Mouse (Mus musculus): ENCODE results near the gene Midn. TPM values are rescaled to one million over a fixed set of nuclear protein-coding genes. Genes with fewer than 3 reads are reported as not detected.

The Midn gene
- polyA plus RNA-seq, 1 experiment from 2014 or later, result 37.9 TPM

GRCm38 (mm10) chr10:80170601-80171021, 22.5 kb downstream of the Midn start:
- Histone ChIP-seq H3K27ac (no peak overlapping the region; the same call in 1 of the 2 replicates), H3K4me3 (no peak overlapping the region), H3K27me3 (no peaks in the 10 kb centered on the region), H3K36me3 (ENCODE audit: poor library complexity, severe bottlenecking) (peaks cover 33% of the 10 kb centered on the region), H3K4me2 (no peak overlapping the region), H3K9ac (peak overlapping the region; percentile 14), H3K4me1 (peaks cover 59% of the 10 kb centered on the region), H3K9me3 (replicated peaks) (no peaks in the 10 kb centered on the region)
- ATAC-seq, result no peak
- 96% methylated on average over 19 of the region's 19 CpGs for WGBS

DNA sequence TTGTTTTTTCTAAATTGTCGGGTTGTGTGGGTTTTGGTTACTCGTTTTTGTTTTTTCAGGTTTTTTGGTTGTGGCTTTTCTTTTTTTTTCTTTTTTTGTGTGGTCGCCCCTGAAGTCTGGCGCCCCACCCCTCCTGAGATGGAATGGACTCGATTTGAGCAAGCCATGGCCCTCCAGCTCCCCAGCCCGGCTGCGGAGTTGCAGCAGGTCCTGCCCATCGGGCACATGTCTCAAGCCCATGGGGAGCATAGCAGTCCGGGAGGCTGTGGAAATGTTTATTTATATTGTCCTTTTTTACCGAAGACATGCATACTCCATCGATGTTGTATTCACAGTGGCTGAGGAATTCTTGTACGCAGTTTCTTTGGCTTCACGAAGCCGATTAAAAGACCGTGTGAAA, 23.2 kb downstream of the Midn start:
- H3K27me3 ChIP-seq, result no peaks in the 10 kb centered on the region
- peaks cover 33% of the 10 kb centered on the region for H3K36me3 ChIP-seq (ENCODE audit: poor library complexity, severe bottlenecking)
- peak overlapping the region; percentile 69; the same call in 1 of the 2 replicates for H3K4me2 ChIP-seq
- H3K9me3 ChIP-seq (replicated peaks), result no peaks in the 10 kb centered on the region
- ATAC-seq, result no peak
- H3K9ac ChIP-seq, result no peak overlapping the region
- H3K4me1 ChIP-seq, result peaks cover 61% of the 10 kb centered on the region
- no peak overlapping the region for H3K4me3 ChIP-seq
- 92% methylated on average over 15 of the region's 15 CpGs for WGBS
- H3K27ac ChIP-seq, result peak overlapping the region; percentile 88; the same call in 1 of the 2 replicates

- Histone ChIP-seq H3K4me3 (peak overlapping the region; percentile 55), H3K36me3 (ENCODE audit: poor library complexity, severe bottlenecking) (peaks cover 33% of the 10 kb centered on the region), H3K4me2 (peak overlapping the region; percentile 69), H3K27ac (peak overlapping the region; percentile 88), H3K9ac (peak overlapping the region; percentile 64), H3K9me3 (replicated peaks) (no peaks in the 10 kb centered on the region), H3K4me1 (peaks cover 58% of the 10 kb centered on the region), H3K27me3 (no peaks in the 10 kb centered on the region)
- 89% methylated on average over 45 of the region's 45 CpGs for WGBS
- ATAC-seq, result no peak
Measured at GRCm38 (mm10) chr10:80171760-80172526, 23.9 kb downstream of the Midn start.

GRCm38 (mm10) chr10:80172527-80173292, 24.6 kb downstream of the Midn start, which contains the start of gene 1600002K03Rik:
Gene 1600002K03Rik (plus strand): TSS chr10:80172944.
- Histone ChIP-seq H3K4me3 (peak within 1 kb of the TSS; percentile 55), H3K4me2 (peak within 1 kb of the TSS; percentile 69), H3K4me1 (peaks cover 55% of the 10 kb centered on the region), H3K9me3 (replicated peaks) (no peaks in the 10 kb centered on the region), H3K27ac (peak within 1 kb of the TSS; percentile 88), H3K27me3 (no peaks in the 10 kb centered on the region), H3K9ac (peak within 1 kb of the TSS; percentile 64), H3K36me3 (ENCODE audit: poor library complexity, severe bottlenecking) (peaks cover 33% of the 10 kb centered on the region)
- WGBS, result 8% methylated on average over 35 of the region's 35 CpGs
- peak; percentile 81 for ATAC-seq

DNA sequence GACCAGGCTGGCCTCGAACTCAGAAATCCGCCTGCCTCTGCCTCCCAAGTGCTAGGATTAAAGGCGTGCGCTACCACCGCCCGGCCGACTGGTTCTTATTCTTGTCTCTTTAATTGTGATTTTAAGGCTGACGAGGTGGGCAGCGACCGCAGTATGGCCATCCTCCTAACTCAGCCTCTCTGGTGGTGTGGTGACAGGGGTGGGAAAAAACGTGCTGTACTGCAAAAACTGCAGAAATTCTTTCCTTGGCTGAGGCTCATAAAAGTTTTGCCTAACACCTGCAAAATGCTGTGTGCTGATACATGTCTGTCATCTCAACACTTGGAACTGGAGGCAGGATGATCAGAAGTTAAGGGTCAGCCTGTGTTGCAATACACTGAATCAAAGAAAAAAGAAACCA, 25.3 kb downstream of the Midn start:
- Histone ChIP-seq H3K9ac (peak overlapping the region; percentile 64), H3K4me2 (peak overlapping the region; percentile 69), H3K9me3 (replicated peaks) (no peaks in the 10 kb centered on the region), H3K4me3 (peak overlapping the region; percentile 55), H3K4me1 (peaks cover 55% of the 10 kb centered on the region), H3K36me3 (ENCODE audit: poor library complexity, severe bottlenecking) (peaks cover 33% of the 10 kb centered on the region), H3K27me3 (no peaks in the 10 kb centered on the region), H3K27ac (peak overlapping the region; percentile 88)
- WGBS, result 9% methylated on average over 11 of the region's 11 CpGs
- no peak for ATAC-seq

DNA sequence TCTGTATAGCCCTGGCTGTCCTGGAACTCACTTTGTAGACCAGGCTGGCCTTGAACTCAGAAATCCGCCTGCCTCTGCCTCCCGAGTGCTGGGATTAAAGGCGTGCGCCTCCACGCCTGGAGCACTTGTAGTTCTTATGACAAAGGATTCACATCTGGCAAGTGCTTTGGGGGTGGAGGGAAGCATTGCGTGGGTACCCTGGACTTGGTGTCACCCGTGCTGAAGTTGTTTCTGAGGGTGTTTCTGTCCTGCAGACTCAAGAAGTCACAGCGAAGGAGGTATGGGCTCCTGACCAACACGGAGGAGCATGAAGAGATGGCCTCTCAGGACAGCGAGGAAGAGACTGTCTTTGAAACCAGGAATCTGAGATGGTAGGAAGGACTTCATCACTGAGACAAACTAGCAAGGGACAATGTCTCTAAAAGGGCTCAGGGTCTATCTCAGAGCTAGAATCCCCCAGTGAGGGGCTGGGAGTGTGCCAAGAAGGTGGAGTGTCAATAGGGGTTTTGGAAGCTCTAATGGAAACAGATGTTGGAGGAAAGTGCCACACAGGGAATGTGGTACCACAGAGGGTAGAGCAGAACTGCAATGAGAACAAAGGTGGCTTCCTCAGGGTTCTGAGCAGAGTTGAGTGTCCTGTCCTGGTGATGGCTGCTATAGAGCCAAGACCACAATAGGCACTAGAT, 26.0 kb downstream of the Midn start:
- 0 out of 2 replicates have a peak overlapping the region, but pooled peaks have one; percentile 69 for H3K4me2 ChIP-seq
- no peak overlapping the region for H3K27ac ChIP-seq
- H3K27me3 ChIP-seq, result no peaks in the 10 kb centered on the region
- peaks cover 33% of the 10 kb centered on the region for H3K36me3 ChIP-seq (ENCODE audit: poor library complexity, severe bottlenecking)
- peaks cover 52% of the 10 kb centered on the region for H3K4me1 ChIP-seq
- 88% methylated on average over 10 of the region's 10 CpGs for WGBS
- no peaks in the 10 kb centered on the region for H3K9me3 ChIP-seq (replicated peaks)
- ATAC-seq, result no peak
- H3K9ac ChIP-seq, result no peak overlapping the region
- no peak overlapping the region for H3K4me3 ChIP-seq

GRCm38 (mm10) chr10:80174705-80175104, 26.6 kb downstream of the Midn start:
- no peak for ATAC-seq
- Histone ChIP-seq H3K9ac (no peak overlapping the region), H3K36me3 (ENCODE audit: poor library complexity, severe bottlenecking) (peaks cover 28% of the 10 kb centered on the region), H3K9me3 (replicated peaks) (no peaks in the 10 kb centered on the region), H3K4me1 (peaks cover 46% of the 10 kb centered on the region), H3K4me2 (no peak overlapping the region), H3K4me3 (no peak overlapping the region), H3K27ac (no peak overlapping the region), H3K27me3 (no peaks in the 10 kb centered on the region)
- WGBS, result 40% methylated on average over 2 of the region's 2 CpGs

DNA sequence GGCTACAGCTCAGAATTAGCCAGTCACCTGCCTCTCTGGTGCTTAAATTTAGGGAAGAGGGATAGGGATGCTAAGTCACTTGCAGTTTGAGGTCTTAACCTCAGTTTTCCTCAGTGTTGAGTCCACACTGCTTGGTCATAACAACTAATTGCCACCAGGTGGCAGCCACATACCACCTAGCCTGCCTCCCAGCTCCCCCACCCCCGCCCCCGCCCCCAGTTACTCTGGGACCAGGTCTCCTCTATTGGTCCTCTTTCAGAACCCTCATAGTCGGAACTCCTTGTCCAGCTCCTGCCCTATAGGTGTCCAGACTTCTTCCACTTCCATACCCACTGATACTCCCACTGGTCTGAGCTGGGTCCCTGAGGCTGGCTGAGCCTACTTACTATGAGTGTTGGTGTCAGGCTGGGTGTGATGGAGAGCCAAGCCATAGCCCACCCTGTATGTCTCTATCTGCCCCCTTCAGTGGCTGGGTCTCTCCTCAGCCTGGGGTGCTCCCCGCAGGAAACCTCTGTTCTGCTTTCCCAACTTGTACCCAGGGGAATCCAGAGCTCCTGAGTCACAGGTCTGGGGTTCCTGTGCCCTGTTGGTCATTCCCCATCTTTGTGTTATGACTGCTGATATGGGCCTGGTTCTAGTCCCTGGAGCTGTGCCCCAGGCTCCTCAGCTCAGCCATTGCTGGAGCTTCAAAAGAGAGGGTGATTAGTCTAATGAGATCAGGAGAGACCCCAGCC, 27.6 kb downstream of the Midn start:
- H3K9ac ChIP-seq, result no peak overlapping the region; the same call in 1 of the 2 replicates

GRCm38 (mm10) chr10:80176270-80176834, 28.3 kb downstream of the Midn start:
- Histone ChIP-seq H3K36me3 (ENCODE audit: poor library complexity, severe bottlenecking) (peaks cover 11% of the 10 kb centered on the region), H3K4me3 (no peak overlapping the region), H3K4me2 (no peak overlapping the region), H3K27me3 (no peaks in the 10 kb centered on the region), H3K27ac (no peak overlapping the region), H3K9me3 (replicated peaks) (no peaks in the 10 kb centered on the region), H3K4me1 (peaks cover 50% of the 10 kb centered on the region), H3K9ac (peak overlapping the region; percentile 18; the same call in 1 of the 2 replicates)
- 78% methylated on average over 5 of the region's 5 CpGs for WGBS
- ATAC-seq, result no peak

More for the DNA sequence above, 27.6 kb downstream of the Midn start:
- Histone ChIP-seq H3K27me3 (no peaks in the 10 kb centered on the region), H3K4me2 (no peak overlapping the region), H3K9me3 (replicated peaks) (no peaks in the 10 kb centered on the region), H3K27ac (0 out of 2 replicates have a peak overlapping the region, but pooled peaks have one; percentile 6), H3K4me3 (no peak overlapping the region), H3K36me3 (ENCODE audit: poor library complexity, severe bottlenecking) (peaks cover 18% of the 10 kb centered on the region), H3K4me1 (peaks cover 46% of the 10 kb centered on the region)
- ATAC-seq, result no peak
- WGBS, result 23% methylated on average over 4 of the region's 4 CpGs

DNA sequence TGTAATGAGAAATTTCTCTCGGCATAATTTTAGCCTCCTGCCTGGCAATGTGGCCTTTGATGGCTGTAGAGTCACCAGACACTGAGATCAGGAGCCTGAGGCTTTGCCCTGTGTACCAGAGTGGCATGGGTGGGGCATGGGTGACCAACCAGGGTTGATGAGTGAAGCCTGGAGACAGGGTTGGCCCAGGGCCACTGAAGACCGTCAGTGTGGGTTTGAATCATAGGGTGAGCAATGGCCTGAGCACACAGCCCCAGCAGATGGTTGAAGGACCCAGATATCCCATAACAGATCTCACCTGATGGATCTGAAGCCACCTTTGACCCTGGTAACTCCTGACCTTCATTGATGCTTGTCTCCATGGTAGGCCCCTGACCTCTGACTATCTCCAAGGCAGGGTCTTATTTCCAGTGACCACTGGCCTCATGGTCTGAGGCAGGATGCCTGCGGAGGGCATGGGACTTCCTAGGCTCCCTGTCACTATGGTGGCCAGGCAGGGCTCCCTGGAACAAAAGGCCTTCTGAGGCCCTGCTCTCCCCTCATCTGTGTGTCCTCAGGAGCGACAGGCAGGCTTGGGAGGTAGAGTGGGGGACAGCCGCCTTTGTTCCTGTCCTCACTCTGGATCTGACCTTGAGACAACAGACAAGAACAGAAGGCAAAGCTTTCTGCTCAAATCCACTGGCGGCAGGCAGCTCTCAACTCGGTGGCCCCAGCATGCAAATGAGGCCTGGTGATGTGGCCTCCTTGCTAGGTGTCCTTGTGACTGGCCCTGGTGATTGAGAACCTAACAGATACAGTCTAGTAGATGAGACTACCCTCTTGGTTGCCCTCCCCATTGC, 29.6 kb downstream of the Midn start:
- 70% methylated on average over 7 of the region's 7 CpGs for whole genome bisulfite sequencing
- H3K27ac ChIP-seq, result no peak overlapping the region
- H3K9me3 ChIP-seq (replicated peaks), result no peaks in the 10 kb centered on the region
- peaks cover 9% of the 10 kb centered on the region; the same call in 1 of the 2 replicates for H3K36me3 ChIP-seq (ENCODE audit: poor library complexity, severe bottlenecking)
- H3K9ac ChIP-seq, result peak overlapping the region; percentile 10; the same call in 1 of the 2 replicates
- peaks cover 49% of the 10 kb centered on the region for H3K4me1 ChIP-seq
- H3K4me2 ChIP-seq, result no peak overlapping the region
- no peak overlapping the region for H3K4me3 ChIP-seq
- H3K27me3 ChIP-seq, result no peaks in the 10 kb centered on the region
- no peak for ATAC-seq

Measured in forebrain, embryonic 13.5 days (tissue).